Mouse (Mus musculus): ENCODE results near the gene Npcd. TPM values are rescaled to one million over a fixed set of nuclear protein-coding genes. Genes with fewer than 3 reads are reported as not detected.
A peak's percentile ranks its signal among the peaks of the same experiment; 100 is the strongest.

Gene Npcd
- polyA plus RNA-seq, 1 experiment = not detected

GRCm38 (mm10) chr15:79847100-79847499, 13.1 kb upstream of the Npcd start:
- Histone ChIP-seq H3K4me1 (ENCODE audit: control insufficient read depth, insufficient read depth, low read length) (no peaks in the 10 kb centered on the region), H3K36me3 (ENCODE audit: control insufficient read depth, insufficient read depth, low read length) (no peaks in the 10 kb centered on the region), H3K27ac (ENCODE audit: insufficient read depth, low read depth, low read length) (no peak overlapping the region), H3K27me3 (replicated peaks; ENCODE audit: control insufficient read depth, insufficient read depth, low read length) (no peaks in the 10 kb centered on the region), H3K4me3 (ENCODE audit: insufficient read depth, low read depth, low read length) (no peak overlapping the region)
- no peak for DNase-seq
- no peak for TF ChIP-seq CTCF (conservative IDR thresholded peaks at IDR 0.05; ENCODE audit: insufficient read depth, insufficient read length, low read depth, low read length)
- no peak for TF ChIP-seq POLR2A (IDR thresholded peaks at IDR 0.05; ENCODE audit: low read depth, low read length)
- WGBS = 31% methylated on average over 5 of the region's 5 CpGs

GRCm38 (mm10) chr15:79845986-79846385, 11.9 kb upstream of the Npcd start:
- WGBS = 57% methylated on average over 4 of the region's 4 CpGs
- TF ChIP-seq CTCF (conservative IDR thresholded peaks at IDR 0.05; ENCODE audit: insufficient read depth, insufficient read length, low read depth, low read length) (no peak), POLR2A (IDR thresholded peaks at IDR 0.05; ENCODE audit: low read depth, low read length) (no peak)
- H3K36me3 ChIP-seq (ENCODE audit: control insufficient read depth, insufficient read depth, low read length) = no peaks in the 10 kb centered on the region
- no peak overlapping the region for H3K27ac ChIP-seq (ENCODE audit: insufficient read depth, low read depth, low read length)
- no peaks in the 10 kb centered on the region for H3K4me1 ChIP-seq (ENCODE audit: control insufficient read depth, insufficient read depth, low read length)
- DNase-seq = no peak
- H3K27me3 ChIP-seq (replicated peaks; ENCODE audit: control insufficient read depth, insufficient read depth, low read length) = no peaks in the 10 kb centered on the region
- no peak overlapping the region for H3K4me3 ChIP-seq (ENCODE audit: insufficient read depth, low read depth, low read length)

DNA sequence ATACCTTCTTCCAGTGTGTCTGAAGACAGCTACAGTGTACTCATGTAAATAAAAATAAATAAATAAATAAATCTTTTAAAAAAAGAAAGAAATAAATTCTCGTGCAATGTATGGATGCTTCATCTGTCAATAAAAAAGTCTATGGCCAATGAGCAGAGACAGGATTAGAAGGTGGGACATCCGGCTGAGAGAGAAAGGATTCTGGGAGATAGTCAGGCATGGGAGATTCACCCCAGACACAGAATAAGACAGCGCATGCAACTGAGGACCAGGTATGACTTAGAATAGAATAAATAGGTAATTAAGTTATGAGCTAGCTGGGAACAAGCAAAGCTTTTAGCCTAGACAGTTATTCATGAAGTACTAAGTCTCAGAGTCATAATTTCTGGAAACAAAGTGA, 8.9 kb upstream of the Npcd start:
- 93% methylated on average over 3 of the region's 3 CpGs for WGBS
- no peak overlapping the region for H3K4me3 ChIP-seq (ENCODE audit: insufficient read depth, low read depth, low read length)
- TF ChIP-seq CTCF (conservative IDR thresholded peaks at IDR 0.05; ENCODE audit: insufficient read depth, insufficient read length, low read depth, low read length) (no peak), POLR2A (IDR thresholded peaks at IDR 0.05; ENCODE audit: low read depth, low read length) (no peak)

GRCm38 (mm10) chr15:79840281-79840680, 6.2 kb upstream of the Npcd start:
- Histone ChIP-seq H3K27me3 (replicated peaks; ENCODE audit: control insufficient read depth, insufficient read depth, low read length) (no peaks in the 10 kb centered on the region), H3K4me3 (ENCODE audit: insufficient read depth, low read depth, low read length) (no peak overlapping the region), H3K4me1 (ENCODE audit: control insufficient read depth, insufficient read depth, low read length) (no peaks in the 10 kb centered on the region), H3K27ac (ENCODE audit: insufficient read depth, low read depth, low read length) (no peak overlapping the region), H3K36me3 (ENCODE audit: control insufficient read depth, insufficient read depth, low read length) (no peaks in the 10 kb centered on the region)
- 48% methylated on average over 2 of the region's 2 CpGs for WGBS
- no peak for TF ChIP-seq CTCF (conservative IDR thresholded peaks at IDR 0.05; ENCODE audit: insufficient read depth, insufficient read length, low read depth, low read length)
- no peak for TF ChIP-seq POLR2A (IDR thresholded peaks at IDR 0.05; ENCODE audit: low read depth, low read length)
- DNase-seq = no peak

More for the DNA sequence above, 8.9 kb upstream of the Npcd start:
- DNase-seq = no peak
- Histone ChIP-seq H3K27me3 (replicated peaks; ENCODE audit: control insufficient read depth, insufficient read depth, low read length) (no peaks in the 10 kb centered on the region), H3K4me1 (ENCODE audit: control insufficient read depth, insufficient read depth, low read length) (no peaks in the 10 kb centered on the region), H3K36me3 (ENCODE audit: control insufficient read depth, insufficient read depth, low read length) (no peaks in the 10 kb centered on the region), H3K27ac (ENCODE audit: insufficient read depth, low read depth, low read length) (no peak overlapping the region)

- H3K4me1 ChIP-seq (ENCODE audit: control insufficient read depth, insufficient read depth, low read length) = peaks cover 6% of the 10 kb centered on the region; the same call in 1 of the 2 replicates
- H3K27ac ChIP-seq (ENCODE audit: insufficient read depth, low read depth, low read length) = no peak overlapping the region
- no peak overlapping the region for H3K4me3 ChIP-seq (ENCODE audit: insufficient read depth, low read depth, low read length)
- TF ChIP-seq CTCF (conservative IDR thresholded peaks at IDR 0.05; ENCODE audit: insufficient read depth, insufficient read length, low read depth, low read length) (no peak), POLR2A (IDR thresholded peaks at IDR 0.05; ENCODE audit: low read depth, low read length) (no peak)
- DNase-seq = no peak
- 62% methylated on average over 9 of the region's 9 CpGs for WGBS
- H3K27me3 ChIP-seq (replicated peaks; ENCODE audit: control insufficient read depth, insufficient read depth, low read length) = no peaks in the 10 kb centered on the region
- no peaks in the 10 kb centered on the region for H3K36me3 ChIP-seq (ENCODE audit: control insufficient read depth, insufficient read depth, low read length)
Observed at GRCm38 (mm10) chr15:79834881-79835260, 834 bp upstream of the Npcd start.

DNA sequence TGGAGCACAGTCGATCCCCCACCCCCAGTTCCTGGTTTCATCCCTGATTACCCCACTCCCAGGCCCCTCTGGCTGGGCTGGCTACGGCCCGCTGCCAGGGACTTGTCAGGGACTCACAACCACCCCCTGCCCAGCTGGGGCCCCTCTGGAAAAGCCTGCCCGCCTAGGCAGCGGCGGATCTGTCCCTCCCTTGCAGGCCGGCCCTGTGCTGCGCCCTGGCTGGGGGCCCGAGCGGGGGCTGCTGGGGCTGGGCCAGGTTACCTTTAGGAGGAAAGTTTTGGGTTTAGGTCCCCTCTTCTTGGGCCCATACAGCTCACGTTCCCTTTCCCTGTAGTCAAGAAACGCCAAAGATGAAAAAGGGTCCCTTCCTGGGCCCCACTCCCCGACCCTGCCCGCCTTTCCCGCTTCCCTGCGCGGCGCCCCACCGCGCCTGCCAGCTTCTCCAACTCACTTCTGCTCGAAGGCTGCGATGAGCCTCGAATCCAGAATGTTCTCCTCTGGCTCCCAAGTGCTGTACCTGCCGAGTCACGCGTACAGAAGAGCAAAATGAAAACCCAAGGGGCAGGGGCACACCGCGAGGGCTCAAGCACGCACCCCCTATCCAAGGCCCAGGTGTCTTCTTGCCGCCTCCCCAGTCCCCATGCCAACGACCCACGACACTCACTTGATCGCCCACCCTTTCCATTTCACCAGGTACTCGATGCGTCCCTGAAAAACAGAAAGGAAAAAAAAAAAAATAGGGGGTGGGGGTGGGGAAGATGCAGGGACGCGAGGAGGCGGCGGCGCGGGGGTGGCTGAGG, 586 bp downstream of the Npcd start:
- WGBS = 2% methylated on average over 41 of the region's 41 CpGs
- Histone ChIP-seq H3K4me3 (ENCODE audit: insufficient read depth, low read depth, low read length) (peak overlapping the region; percentile 60), H3K27ac (ENCODE audit: insufficient read depth, low read depth, low read length) (peak overlapping the region; percentile 25; the same call in 1 of the 2 replicates), H3K27me3 (replicated peaks; ENCODE audit: control insufficient read depth, insufficient read depth, low read length) (no peaks in the 10 kb centered on the region), H3K36me3 (ENCODE audit: control insufficient read depth, insufficient read depth, low read length) (no peaks in the 10 kb centered on the region), H3K4me1 (ENCODE audit: control insufficient read depth, insufficient read depth, low read length) (peaks cover 6% of the 10 kb centered on the region; the same call in 1 of the 2 replicates)
- DNase-seq = peak; percentile 22
- TF ChIP-seq CTCF (conservative IDR thresholded peaks at IDR 0.05; ENCODE audit: insufficient read depth, insufficient read length, low read depth, low read length) = no peak
- TF ChIP-seq POLR2A (IDR thresholded peaks at IDR 0.05; ENCODE audit: low read depth, low read length) = no peak

- H3K4me3 ChIP-seq (ENCODE audit: insufficient read depth, low read depth, low read length) = no peak overlapping the region
- no peaks in the 10 kb centered on the region for H3K36me3 ChIP-seq (ENCODE audit: control insufficient read depth, insufficient read depth, low read length)
- no peak overlapping the region for H3K27ac ChIP-seq (ENCODE audit: insufficient read depth, low read depth, low read length)
- WGBS = 41% methylated on average over 18 of the region's 18 CpGs
- no peaks in the 10 kb centered on the region for H3K27me3 ChIP-seq (replicated peaks; ENCODE audit: control insufficient read depth, insufficient read depth, low read length)
- TF ChIP-seq CTCF (conservative IDR thresholded peaks at IDR 0.05; ENCODE audit: insufficient read depth, insufficient read length, low read depth, low read length) (peak; percentile 81), POLR2A (IDR thresholded peaks at IDR 0.05; ENCODE audit: low read depth, low read length) (no peak)
- H3K4me1 ChIP-seq (ENCODE audit: control insufficient read depth, insufficient read depth, low read length) = peaks cover 6% of the 10 kb centered on the region; the same call in 1 of the 2 replicates
- peak; percentile 77 for DNase-seq
Observed at GRCm38 (mm10) chr15:79832064-79832900, 1.8 kb downstream of the Npcd start.
